Mouse (Mus musculus): ENCODE data around the gene Scrt2.
"Not testable (repeated sequence)": the region's sequence is repeated elsewhere in the genome, so short reads cannot be mapped to it uniquely, and the experiment has no call there.

Scrt2 gene

GRCm38 (mm10) chr2:152080685-152081541, at the start of gene Scrt2:
Gene Scrt2, plus strand, starts transcription at chr2:152081529.
- DNase-seq, result no peak

- DNase-seq, result no peak
These were observed 41.2 kb upstream of the Scrt2 start for GRCm38 (mm10) chr2:152040101-152040500.

GRCm38 (mm10) chr2:152047116-152048002, 34.0 kb upstream of the Scrt2 start:
- no peak for DNase-seq

- no peak for DNase-seq
These were observed 33.0 kb upstream of the Scrt2 start for GRCm38 (mm10) chr2:152048003-152048980.

GRCm38 (mm10) chr2:152048981-152049441, 32.3 kb upstream of the Scrt2 start:
- DNase-seq, result no peak

- DNase-seq, result no peak
These were observed 31.6 kb upstream of the Scrt2 start for GRCm38 (mm10) chr2:152049611-152050270.

GRCm38 (mm10) chr2:152050316-152050715, 31.0 kb upstream of the Scrt2 start:
- no peak for DNase-seq

GRCm38 (mm10) chr2:152051985-152052384, 29.3 kb upstream of the Scrt2 start:
- no peak for DNase-seq

- no peak for DNase-seq
These were observed 25.9 kb upstream of the Scrt2 start for GRCm38 (mm10) chr2:152055406-152055805.

GRCm38 (mm10) chr2:152056368-152057251, 24.7 kb upstream of the Scrt2 start:
- DNase-seq, result no peak

GRCm38 (mm10) chr2:152057252-152057563, 24.1 kb upstream of the Scrt2 start:
- DNase-seq, result no peak

GRCm38 (mm10) chr2:152062817-152063216, 18.5 kb upstream of the Scrt2 start:
- not testable (repeated sequence) for DNase-seq

- no peak for DNase-seq
These were observed 12.5 kb upstream of the Scrt2 start for GRCm38 (mm10) chr2:152068660-152069433.

- DNase-seq, result no peak
These were observed 11.9 kb upstream of the Scrt2 start for GRCm38 (mm10) chr2:152069434-152069786.

GRCm38 (mm10) chr2:152069941-152070340, 11.4 kb upstream of the Scrt2 start:
- no peak for DNase-seq

- no peak for DNase-seq
These were observed 6.8 kb upstream of the Scrt2 start for GRCm38 (mm10) chr2:152074521-152074920.

- DNase-seq, result no peak
These were observed 5.9 kb upstream of the Scrt2 start for GRCm38 (mm10) chr2:152075294-152075889.

- no peak for DNase-seq
These were observed 4.0 kb upstream of the Scrt2 start for GRCm38 (mm10) chr2:152077337-152077736.

- peak; percentile 83 for DNase-seq
These were observed 516 bp downstream of the Scrt2 start for GRCm38 (mm10) chr2:152081641-152082448.
